Mouse (Mus musculus): ENCODE results near the gene Fam19a5.

- no peak for TF ChIP-seq CTCF (IDR thresholded peaks at IDR 0.05; ENCODE audit: control insufficient read depth, insufficient read depth, insufficient replicate concordance, low read depth, low read length)
- TF ChIP-seq POLR2A (IDR thresholded peaks at IDR 0.05; ENCODE audit: control insufficient read depth, low read depth, low read length) = no peak
Measured at GRCm38 (mm10) chr15:87698562-87699320, 154.6 kb downstream of the Fam19a5 start.
